Mouse (Mus musculus) right cerebral cortex, postnatal 4 days (tissue): ENCODE measurements around the gene Sapcd1.
A peak's percentile ranks its signal among the peaks of the same experiment; 100 is the strongest.
"Not testable (repeated sequence)": the region's sequence is repeated elsewhere in the genome, so short reads cannot be mapped to it uniquely, and the experiment has no call there.

Experiments used
- DNase-seq: peaks from one replicate; pipeline ENCODE4 v3.0.0-alpha.2; 2022

Sapcd1 gene

GRCm38 (mm10) chr17:35004075-35004717 lies 23.6 kb downstream of the Sapcd1 start:
- no peak for DNase-seq

GRCm38 (mm10) chr17:35003022-35003838 lies 24.6 kb downstream of the Sapcd1 start:
- no peak for DNase-seq

DNA sequence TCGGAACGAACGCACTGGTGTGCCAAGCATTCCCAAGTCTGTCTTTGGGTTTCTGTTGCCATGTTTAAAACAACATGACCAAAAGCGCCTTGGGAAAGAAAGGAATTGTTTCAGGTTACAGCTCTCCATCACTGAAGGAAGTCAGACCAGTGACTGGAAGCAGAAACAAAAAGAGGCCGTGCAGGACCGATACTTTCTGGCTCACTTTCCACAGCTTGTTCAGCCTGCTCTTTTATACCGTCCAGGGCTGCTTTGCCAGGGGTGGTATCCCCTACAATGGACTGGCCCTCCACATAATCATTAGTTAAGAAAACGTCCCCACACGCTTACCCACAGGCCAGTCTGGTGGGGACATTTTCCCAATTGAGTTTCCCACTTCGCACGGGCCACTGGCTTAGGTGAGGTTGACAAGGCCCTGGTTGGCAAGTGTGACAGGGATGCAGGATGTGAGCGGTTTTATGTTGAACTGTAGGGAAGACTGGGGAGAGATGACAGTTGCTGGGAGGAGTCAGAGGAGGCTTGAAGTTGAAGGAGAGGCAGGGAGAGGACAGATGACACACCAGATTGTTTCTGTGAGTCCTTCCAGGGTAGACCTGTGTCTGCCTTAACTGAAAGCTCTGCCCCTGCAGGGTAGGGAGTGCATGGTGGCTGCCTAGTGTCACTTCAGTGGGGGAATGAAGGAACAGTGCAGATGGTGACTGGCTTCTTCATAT lies 25.5 kb downstream of the Sapcd1 start:
- DNase-seq, result no peak

GRCm38 (mm10) chr17:35001452-35002152 lies 26.2 kb downstream of the Sapcd1 start:
- DNase-seq, result no peak

- DNase-seq, result peak; percentile 75
Measured at GRCm38 (mm10) chr17:35000717-35001451, 26.9 kb downstream of the Sapcd1 start, which contains the start of gene Vars. TSS of gene Vars (plus strand) at chr17:35000987.

DNA sequence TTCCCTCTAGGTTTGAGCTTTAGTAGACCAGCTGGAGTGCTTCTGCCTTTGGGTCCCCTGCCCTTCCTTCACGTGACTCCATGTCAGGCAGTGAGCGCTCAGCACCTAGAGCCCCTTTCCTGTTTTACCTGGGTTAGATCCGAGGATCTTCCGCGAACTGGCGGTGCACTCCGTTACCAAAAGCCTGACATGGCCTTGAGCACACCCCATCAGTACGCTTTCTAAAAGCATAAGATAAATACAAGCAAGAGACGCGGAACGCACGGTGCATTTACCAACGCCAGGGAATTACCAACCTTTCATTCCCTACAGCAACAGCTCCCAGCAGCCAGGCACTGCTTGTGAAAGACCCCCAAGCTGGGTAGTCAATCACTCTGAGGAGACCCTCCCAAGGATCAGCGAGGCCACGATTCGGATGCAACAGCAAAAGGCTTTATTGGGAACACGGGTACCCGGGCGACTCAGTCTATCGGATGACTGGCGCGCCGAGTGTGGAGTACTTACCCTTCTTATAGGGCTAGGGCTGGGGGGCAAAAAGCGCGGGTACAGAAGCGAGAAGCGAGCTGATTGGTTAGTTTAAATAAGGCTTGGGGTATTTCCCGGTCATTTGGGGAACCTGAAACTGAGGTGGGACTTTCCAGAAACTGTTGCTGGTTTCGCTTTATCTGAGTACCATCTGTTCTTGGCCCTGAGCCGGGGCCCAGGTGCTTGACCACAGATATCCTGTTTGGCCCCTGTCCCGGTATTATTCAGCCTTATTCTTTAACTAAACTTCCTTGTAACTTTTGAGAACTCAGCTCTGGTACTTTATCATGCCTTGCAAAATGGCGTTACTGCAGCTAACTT lies 27.7 kb downstream of the Sapcd1 start:
- not testable (repeated sequence) for DNase-seq

DNA sequence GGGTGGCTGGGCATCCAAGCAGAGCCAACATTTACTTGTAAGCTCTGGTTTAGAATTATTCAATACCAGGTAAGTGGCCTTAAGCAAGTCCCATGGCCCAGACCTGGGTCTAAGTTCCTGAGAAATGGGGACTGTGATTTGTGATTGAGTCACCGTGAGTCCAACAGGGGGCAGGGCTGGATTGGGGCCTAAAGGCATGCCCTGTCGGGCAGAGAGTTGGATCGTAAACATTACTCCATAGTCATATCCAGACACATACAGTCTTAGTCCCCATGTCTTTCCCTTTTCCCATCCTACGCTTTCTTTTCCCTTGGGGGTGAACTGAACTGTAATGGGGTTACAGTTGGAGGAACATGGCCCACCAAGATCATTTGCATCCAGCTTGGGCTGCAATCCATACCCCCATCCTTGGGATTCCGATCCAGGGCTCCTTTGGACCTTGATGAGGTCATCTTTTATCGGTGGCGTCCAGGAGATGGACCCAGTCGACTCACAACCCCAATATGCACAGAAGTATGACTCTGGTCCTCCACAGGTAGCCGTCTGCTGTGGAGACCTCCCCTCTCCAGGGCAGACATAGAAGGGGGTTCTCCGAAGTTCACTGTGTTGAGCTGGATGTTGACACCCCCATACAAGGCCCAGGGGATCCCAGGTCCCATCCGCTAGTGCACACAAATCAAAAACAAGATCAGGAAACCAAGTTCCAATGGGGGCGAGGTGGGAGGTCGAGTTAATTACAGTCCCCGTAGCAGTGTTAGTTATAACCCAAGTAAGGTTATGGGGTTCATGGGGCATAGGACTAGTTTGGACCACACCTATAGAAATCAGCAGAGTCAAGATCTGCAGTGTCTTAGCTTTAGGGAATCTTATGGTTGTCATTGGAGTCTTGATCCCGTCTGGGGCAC lies 29.0 kb downstream of the Sapcd1 start:
- no peak for DNase-seq

- DNase-seq, result no peak
Measured at GRCm38 (mm10) chr17:34997142-34997483, 30.7 kb downstream of the Sapcd1 start.

DNA sequence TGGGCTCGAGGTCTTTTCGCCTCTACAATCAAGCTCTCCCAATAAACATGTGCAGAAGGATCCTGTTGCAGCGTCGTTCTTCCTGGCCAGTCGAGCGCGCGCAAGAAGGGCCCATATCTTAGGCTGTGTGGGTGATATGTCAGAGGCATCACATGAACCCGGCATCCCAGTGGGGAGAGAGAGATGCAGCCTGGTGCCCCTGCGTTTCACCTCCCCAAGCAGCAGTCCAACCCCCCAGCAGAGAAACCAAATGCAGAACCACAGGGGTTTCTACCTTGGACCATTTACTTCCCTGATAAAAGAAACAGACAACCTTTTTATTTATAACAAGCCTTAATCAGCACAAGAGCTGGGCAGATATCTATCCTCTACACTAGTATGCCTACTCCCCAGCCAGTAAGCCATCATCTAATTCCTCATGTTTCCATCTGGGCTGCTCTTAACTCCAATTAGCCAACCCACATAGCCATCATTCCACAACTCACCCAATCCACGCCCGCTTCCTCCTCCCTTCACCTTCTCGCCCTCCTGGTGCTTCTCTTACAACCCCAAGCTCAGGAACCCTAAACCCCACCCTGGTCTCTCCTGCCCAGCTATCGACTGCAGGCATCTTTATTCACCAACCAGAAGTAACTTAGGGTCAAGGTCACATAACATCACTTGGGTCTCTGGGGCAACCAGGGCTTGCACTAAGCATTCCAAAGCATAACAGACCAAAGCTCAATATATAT lies 31.2 kb downstream of the Sapcd1 start:
- DNase-seq, result no peak

DNA sequence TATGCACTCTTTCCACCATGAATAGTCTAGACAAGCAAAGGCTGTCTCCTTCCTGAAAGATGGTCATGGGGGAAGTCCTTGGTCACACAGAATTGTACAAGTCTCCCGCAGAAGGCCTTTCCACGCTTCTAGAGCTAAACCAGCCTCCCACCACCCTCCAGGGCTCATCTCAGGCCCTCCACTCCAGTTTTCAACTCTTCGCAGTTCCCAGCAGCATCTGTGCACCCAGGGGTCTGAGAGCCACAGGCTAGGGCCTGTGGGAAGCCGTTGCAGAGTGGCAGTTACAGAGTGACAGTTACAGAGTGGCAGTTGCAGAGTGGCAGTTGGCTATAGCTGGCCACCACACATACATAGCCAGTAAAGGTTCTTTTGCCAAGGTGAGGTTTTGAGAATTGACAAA lies 31.9 kb downstream of the Sapcd1 start:
- not testable (repeated sequence) for DNase-seq

- not testable (repeated sequence) for DNase-seq
Measured at GRCm38 (mm10) chr17:34995192-34995591, 32.6 kb downstream of the Sapcd1 start.

DNA sequence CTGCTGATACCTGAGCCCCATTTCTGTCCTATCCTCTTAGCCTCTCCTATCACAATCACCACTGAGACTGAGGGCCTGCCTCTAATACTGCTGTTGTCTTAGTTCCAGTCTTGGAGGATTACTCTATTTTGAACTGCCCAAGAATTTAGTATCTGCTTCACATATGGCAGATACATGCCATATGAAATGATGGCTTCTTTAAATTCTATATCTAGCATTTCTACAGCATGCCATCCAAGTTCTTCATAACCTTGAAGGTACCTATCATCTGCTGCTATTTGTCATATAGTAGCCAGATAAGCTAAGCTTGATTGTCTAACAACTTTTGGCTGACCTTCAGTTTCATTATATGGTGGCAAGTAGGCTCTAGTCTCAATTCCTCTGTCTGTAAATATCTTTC lies 33.1 kb downstream of the Sapcd1 start:
- DNase-seq, result no peak

DNA sequence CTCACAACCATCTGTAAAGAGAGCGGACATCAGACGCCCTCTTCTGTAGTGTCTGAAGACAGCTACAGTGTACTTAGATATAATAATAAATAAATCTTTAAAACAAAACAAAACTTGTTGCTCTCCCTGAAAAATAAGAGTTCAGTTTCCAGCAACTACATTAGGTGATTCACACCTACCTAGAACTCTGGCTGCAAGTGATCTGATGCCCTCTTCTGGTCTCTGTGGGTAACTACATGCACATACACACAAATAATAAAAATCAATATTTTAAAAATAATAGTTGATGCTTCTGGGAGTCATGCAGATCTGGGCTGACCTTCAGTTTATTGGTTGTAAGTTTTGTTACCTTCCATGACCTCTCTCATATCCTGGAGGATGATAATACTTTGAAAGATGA lies 43.6 kb downstream of the Sapcd1 start:
- no peak for DNase-seq

DNA sequence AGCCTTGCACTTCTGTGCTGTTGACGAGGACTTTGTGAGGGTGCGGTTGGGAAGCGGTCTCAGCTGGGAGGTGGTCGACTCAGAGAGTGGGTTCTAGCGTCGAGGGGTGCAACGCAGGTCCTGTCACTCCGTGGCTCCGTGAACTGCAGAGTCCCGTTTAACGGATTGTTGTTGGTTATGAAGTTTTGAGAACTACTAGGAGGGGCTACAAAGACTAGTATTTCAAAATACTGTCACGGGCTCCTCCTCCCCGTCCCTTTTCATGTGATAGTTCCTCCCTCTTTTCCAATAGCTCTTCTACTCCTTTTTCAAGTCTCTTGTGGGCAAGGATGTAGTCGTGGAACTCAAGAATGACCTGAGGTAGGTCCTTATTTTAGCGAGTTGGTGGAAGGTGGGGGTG lies 45.5 kb downstream of the Sapcd1 start:
- no peak for DNase-seq

- peak; percentile 83 for DNase-seq
Measured at GRCm38 (mm10) chr17:34981690-34982180, 46.1 kb downstream of the Sapcd1 start, which contains the start of gene Lsm2. TSS of gene Lsm2 (plus strand) at chr17:34981862.

GRCm38 (mm10) chr17:34980655-34981054 lies 47.2 kb downstream of the Sapcd1 start:
- no peak for DNase-seq

- DNase-seq, result no peak
Measured at GRCm38 (mm10) chr17:34979631-34980030, 48.2 kb downstream of the Sapcd1 start.

DNA sequence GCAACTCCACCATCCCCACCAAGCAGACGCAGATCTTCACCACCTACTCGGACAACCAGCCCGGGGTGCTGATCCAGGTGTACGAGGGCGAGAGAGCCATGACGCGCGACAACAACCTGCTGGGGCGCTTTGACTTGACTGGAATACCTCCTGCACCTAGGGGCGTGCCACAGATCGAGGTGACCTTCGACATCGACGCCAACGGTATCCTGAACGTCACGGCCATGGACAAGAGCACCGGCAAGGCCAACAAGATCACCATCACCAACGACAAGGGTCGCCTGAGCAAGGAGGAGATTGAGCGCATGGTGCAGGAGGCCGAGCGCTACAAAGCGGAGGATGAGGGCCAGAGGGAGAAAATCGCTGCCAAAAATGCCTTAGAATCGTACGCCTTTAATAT lies 49.6 kb downstream of the Sapcd1 start:
- no peak for DNase-seq

DNA sequence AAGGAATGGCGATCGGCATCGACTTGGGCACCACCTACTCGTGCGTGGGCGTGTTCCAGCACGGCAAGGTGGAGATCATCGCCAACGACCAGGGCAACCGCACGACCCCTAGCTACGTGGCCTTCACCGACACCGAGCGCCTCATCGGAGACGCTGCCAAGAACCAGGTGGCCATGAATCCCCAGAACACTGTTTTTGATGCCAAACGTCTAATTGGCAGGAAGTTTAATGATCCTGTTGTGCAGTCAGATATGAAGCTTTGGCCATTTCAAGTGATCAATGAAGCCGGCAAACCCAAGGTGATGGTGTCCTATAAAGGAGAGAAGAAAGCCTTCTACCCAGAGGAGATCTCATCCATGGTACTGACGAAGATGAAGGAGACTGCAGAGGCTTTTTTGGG lies 50.8 kb downstream of the Sapcd1 start:
- DNase-seq, result no peak
